Mouse (Mus musculus): Measurements from ENCODE around the gene Card10.
"Not testable (repeated sequence)": the region's sequence is repeated elsewhere in the genome, so short reads cannot be mapped to it uniquely, and the experiment has no call there.

The Card10 gene

GRCm38 (mm10) chr15:78802776-78803391, at the start of gene Card10:
Card10 (minus strand) TSS chr15:78803042.
- DNase-seq (ENCODE audit: extremely low spot score, low read depth, low spot score) = no peak

- DNase-seq (ENCODE audit: extremely low spot score, low read depth, low spot score) = peak; percentile 72
Observed at GRCm38 (mm10) chr15:78851505-78852153, 48.8 kb upstream of the Card10 start.

GRCm38 (mm10) chr15:78850944-78851343, 48.1 kb upstream of the Card10 start:
- DNase-seq (ENCODE audit: extremely low spot score, low read depth, low spot score) = no peak

- DNase-seq (ENCODE audit: extremely low spot score, low read depth, low spot score) = no peak
Observed at GRCm38 (mm10) chr15:78850059-78850824, 47.4 kb upstream of the Card10 start.

- no peak for DNase-seq (ENCODE audit: extremely low spot score, low read depth, low spot score)
Observed at GRCm38 (mm10) chr15:78849485-78849884, 46.6 kb upstream of the Card10 start.

- DNase-seq (ENCODE audit: extremely low spot score, low read depth, low spot score) = peak; percentile 58
Observed at GRCm38 (mm10) chr15:78848467-78848866, 45.6 kb upstream of the Card10 start.

- DNase-seq (ENCODE audit: extremely low spot score, low read depth, low spot score) = not testable (repeated sequence)
Observed at GRCm38 (mm10) chr15:78846805-78847204, 44.0 kb upstream of the Card10 start.

GRCm38 (mm10) chr15:78846352-78846751, 43.5 kb upstream of the Card10 start:
- DNase-seq (ENCODE audit: extremely low spot score, low read depth, low spot score) = no peak

- DNase-seq (ENCODE audit: extremely low spot score, low read depth, low spot score) = no peak
Observed at GRCm38 (mm10) chr15:78845867-78846266, 43.0 kb upstream of the Card10 start.

- DNase-seq (ENCODE audit: extremely low spot score, low read depth, low spot score) = no peak
Observed at GRCm38 (mm10) chr15:78845321-78845720, 42.5 kb upstream of the Card10 start.

- DNase-seq (ENCODE audit: extremely low spot score, low read depth, low spot score) = no peak
Observed at GRCm38 (mm10) chr15:78844791-78845190, 41.9 kb upstream of the Card10 start.

- DNase-seq (ENCODE audit: extremely low spot score, low read depth, low spot score) = no peak
Observed at GRCm38 (mm10) chr15:78843581-78844469, 41.0 kb upstream of the Card10 start.

GRCm38 (mm10) chr15:78842371-78843163, 39.7 kb upstream of the Card10 start, which contains the start of gene Cdc42ep1:
Cdc42ep1 (plus strand) TSS chr15:78842624.
- no peak for DNase-seq (ENCODE audit: extremely low spot score, low read depth, low spot score)

- no peak for DNase-seq (ENCODE audit: extremely low spot score, low read depth, low spot score)
Observed at GRCm38 (mm10) chr15:78841161-78841790, 38.4 kb upstream of the Card10 start.

- no peak for DNase-seq (ENCODE audit: extremely low spot score, low read depth, low spot score)
Observed at GRCm38 (mm10) chr15:78840751-78841150, 37.9 kb upstream of the Card10 start.

- DNase-seq (ENCODE audit: extremely low spot score, low read depth, low spot score) = no peak
Observed at GRCm38 (mm10) chr15:78840241-78840640, 37.4 kb upstream of the Card10 start.

- no peak for DNase-seq (ENCODE audit: extremely low spot score, low read depth, low spot score)
Observed at GRCm38 (mm10) chr15:78839744-78840143, 36.9 kb upstream of the Card10 start.

- DNase-seq (ENCODE audit: extremely low spot score, low read depth, low spot score) = no peak
Observed at GRCm38 (mm10) chr15:78836086-78836621, 33.3 kb upstream of the Card10 start.
